Mouse (Mus musculus): ENCODE results near the gene Pitpnm3. TPM values are rescaled to one million over a fixed set of nuclear protein-coding genes. Genes with fewer than 3 reads are reported as not detected.

The Pitpnm3 gene
- polyA plus RNA-seq, 1 experiment from 2014 or later: 0.89 TPM

DNA sequence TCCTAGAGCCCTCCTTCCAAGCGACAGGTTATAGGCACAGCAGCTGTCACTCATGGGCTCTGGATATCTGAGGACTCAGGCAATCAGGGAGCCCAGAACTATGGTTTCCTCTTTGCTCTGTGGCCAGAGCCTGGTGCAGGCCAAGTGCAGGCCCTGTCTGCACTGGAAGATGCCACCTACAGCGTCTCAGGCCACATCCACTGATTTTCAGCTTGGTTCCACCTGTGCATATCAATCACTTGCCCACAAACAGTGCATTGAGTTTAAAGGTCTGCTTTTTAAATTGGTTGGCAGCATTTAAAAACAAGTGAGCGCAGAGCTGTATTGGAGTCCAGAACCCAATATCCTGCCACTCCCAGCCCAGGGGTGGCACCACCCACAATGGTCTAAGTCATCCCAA is 103.0 kb downstream of the Pitpnm3 start:
- H3K4me3 ChIP-seq (ENCODE audit: low read depth, low read length): no peak overlapping the region
- ATAC-seq (ENCODE audit: insufficient read depth) (no peak), DNase-seq (no peak)
- no peaks in the 10 kb centered on the region for H3K36me3 ChIP-seq (ENCODE audit: insufficient read depth)
- TF ChIP-seq CTCF (IDR thresholded peaks at IDR 0.05; ENCODE audit: low read depth): no peak
- H3K9me3 ChIP-seq (ENCODE audit: low read depth, low read length): no peaks in the 10 kb centered on the region
- no peaks in the 10 kb centered on the region for H3K27me3 ChIP-seq (ENCODE audit: insufficient read depth, low read length)
- H3K27ac ChIP-seq (ENCODE audit: low read depth): no peak overlapping the region
- H3K9ac ChIP-seq: no peak overlapping the region
- no peak overlapping the region for H3K4me2 ChIP-seq
- H3K4me1 ChIP-seq (ENCODE audit: insufficient read depth): no peaks in the 10 kb centered on the region
- 80% methylated on average over 3 of the region's 3 CpGs for WGBS

DNA sequence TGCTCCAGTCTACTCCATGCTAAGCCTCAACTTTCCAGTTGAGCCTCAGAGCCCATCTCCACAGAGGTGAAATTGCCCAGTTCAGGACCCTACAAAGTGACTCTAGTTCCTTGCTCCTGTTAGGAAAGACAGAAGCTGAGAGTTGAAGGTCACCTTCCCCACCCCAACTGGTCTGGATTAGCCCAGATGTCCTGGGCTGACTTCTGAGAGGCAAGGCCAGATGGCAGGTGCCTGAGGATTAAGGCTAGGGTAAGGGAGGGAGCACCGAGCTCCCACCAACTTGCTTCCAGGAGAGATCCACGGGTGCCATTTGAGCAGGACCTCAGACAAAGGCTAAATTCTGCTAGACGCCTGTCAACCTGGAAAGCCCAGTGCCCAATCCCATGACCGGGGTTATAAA is 103.5 kb downstream of the Pitpnm3 start:
- no peak for TF ChIP-seq CTCF (IDR thresholded peaks at IDR 0.05; ENCODE audit: low read depth)
- WGBS: 78% methylated on average over 4 of the region's 4 CpGs

GRCm38 (mm10) chr11:72031353-72031752 is 104.2 kb downstream of the Pitpnm3 start:
- Histone ChIP-seq H3K4me1 (ENCODE audit: insufficient read depth) (no peaks in the 10 kb centered on the region), H3K4me2 (no peak overlapping the region), H3K36me3 (ENCODE audit: insufficient read depth) (no peaks in the 10 kb centered on the region), H3K27ac (ENCODE audit: low read depth) (no peak overlapping the region), H3K9ac (no peak overlapping the region), H3K4me3 (ENCODE audit: low read depth, low read length) (no peak overlapping the region), H3K27me3 (ENCODE audit: insufficient read depth, low read length) (no peaks in the 10 kb centered on the region), H3K9me3 (ENCODE audit: low read depth, low read length) (no peaks in the 10 kb centered on the region)
- 84% methylated on average over 7 of the region's 7 CpGs for WGBS
- no peak for DNase-seq
- ATAC-seq (ENCODE audit: insufficient read depth): no peak
- TF ChIP-seq CTCF (IDR thresholded peaks at IDR 0.05; ENCODE audit: low read depth): no peak

More for the DNA sequence above, 103.5 kb downstream of the Pitpnm3 start:
- Histone ChIP-seq H3K27ac (ENCODE audit: low read depth) (no peak overlapping the region), H3K36me3 (ENCODE audit: insufficient read depth) (no peaks in the 10 kb centered on the region), H3K27me3 (ENCODE audit: insufficient read depth, low read length) (no peaks in the 10 kb centered on the region), H3K4me1 (ENCODE audit: insufficient read depth) (no peaks in the 10 kb centered on the region), H3K9ac (no peak overlapping the region), H3K4me2 (no peak overlapping the region), H3K9me3 (ENCODE audit: low read depth, low read length) (no peaks in the 10 kb centered on the region), H3K4me3 (ENCODE audit: low read depth, low read length) (no peak overlapping the region)
- no peak for DNase-seq
- ATAC-seq (ENCODE audit: insufficient read depth): no peak

- peak; percentile 84 for TF ChIP-seq CTCF (IDR thresholded peaks at IDR 0.05; ENCODE audit: low read depth)
- DNase-seq (peak; percentile 74), ATAC-seq (ENCODE audit: insufficient read depth) (peak; percentile 52)
- Histone ChIP-seq H3K36me3 (ENCODE audit: insufficient read depth) (no peaks in the 10 kb centered on the region), H3K9ac (no peak overlapping the region), H3K9me3 (ENCODE audit: low read depth, low read length) (no peaks in the 10 kb centered on the region), H3K27ac (ENCODE audit: low read depth) (no peak overlapping the region), H3K4me1 (ENCODE audit: insufficient read depth) (no peaks in the 10 kb centered on the region), H3K27me3 (ENCODE audit: insufficient read depth, low read length) (no peaks in the 10 kb centered on the region), H3K4me2 (no peak overlapping the region), H3K4me3 (ENCODE audit: low read depth, low read length) (no peak overlapping the region)
- 19% methylated on average over 22 of the region's 23 CpGs for WGBS
These were observed 106.4 kb downstream of the Pitpnm3 start for GRCm38 (mm10) chr11:72029143-72029542.

DNA sequence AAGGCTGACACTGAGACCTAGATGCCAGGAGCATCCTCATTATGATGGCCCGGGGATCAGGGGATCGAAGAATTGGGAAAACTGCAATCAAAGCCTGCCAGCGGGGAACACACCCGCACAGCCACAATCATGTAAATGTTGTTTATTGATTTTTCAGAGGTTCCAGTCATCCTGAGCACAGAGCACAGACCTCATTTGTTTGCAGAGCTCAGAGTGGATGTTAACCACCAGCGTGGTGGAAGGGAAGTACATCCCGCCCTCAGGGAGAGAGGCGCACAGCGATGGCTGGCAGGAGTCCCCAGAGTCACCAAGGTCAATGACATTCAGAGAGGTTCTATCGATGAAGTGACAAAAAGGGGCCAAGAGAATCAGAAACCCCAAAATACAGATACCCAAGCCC is 107.7 kb downstream of the Pitpnm3 start:
- H3K27me3 ChIP-seq (ENCODE audit: insufficient read depth, low read length): no peaks in the 10 kb centered on the region
- H3K27ac ChIP-seq (ENCODE audit: low read depth): no peak overlapping the region
- no peaks in the 10 kb centered on the region for H3K36me3 ChIP-seq (ENCODE audit: insufficient read depth)
- DNase-seq (no peak), ATAC-seq (ENCODE audit: insufficient read depth) (no peak)
- H3K9ac ChIP-seq: no peak overlapping the region
- 78% methylated on average over 9 of the region's 9 CpGs for WGBS
- no peaks in the 10 kb centered on the region for H3K9me3 ChIP-seq (ENCODE audit: low read depth, low read length)
- TF ChIP-seq CTCF (IDR thresholded peaks at IDR 0.05; ENCODE audit: low read depth): no peak
- no peaks in the 10 kb centered on the region for H3K4me1 ChIP-seq (ENCODE audit: insufficient read depth)
- H3K4me3 ChIP-seq (ENCODE audit: low read depth, low read length): no peak overlapping the region
- no peak overlapping the region for H3K4me2 ChIP-seq

GRCm38 (mm10) chr11:72026516-72026915 is 109.1 kb downstream of the Pitpnm3 start:
- H3K27me3 ChIP-seq (ENCODE audit: insufficient read depth, low read length): no peaks in the 10 kb centered on the region
- H3K9me3 ChIP-seq (ENCODE audit: low read depth, low read length): no peaks in the 10 kb centered on the region
- ATAC-seq (ENCODE audit: insufficient read depth) (no peak), DNase-seq (no peak)
- no peak for TF ChIP-seq CTCF (IDR thresholded peaks at IDR 0.05; ENCODE audit: low read depth)
- no peak overlapping the region for H3K4me2 ChIP-seq
- H3K36me3 ChIP-seq (ENCODE audit: insufficient read depth): no peaks in the 10 kb centered on the region
- 88% methylated on average over 9 of the region's 9 CpGs for WGBS
- H3K27ac ChIP-seq (ENCODE audit: low read depth): no peak overlapping the region
- H3K4me3 ChIP-seq (ENCODE audit: low read depth, low read length): no peak overlapping the region
- no peaks in the 10 kb centered on the region for H3K4me1 ChIP-seq (ENCODE audit: insufficient read depth)
- H3K9ac ChIP-seq: no peak overlapping the region

GRCm38 (mm10) chr11:72025843-72026242 is 109.7 kb downstream of the Pitpnm3 start:
- H3K27ac ChIP-seq (ENCODE audit: low read depth): no peak overlapping the region
- peak; percentile 73 for DNase-seq

More at GRCm38 (mm10) chr11:72025843-72026242, 109.7 kb downstream of the Pitpnm3 start:
- ATAC-seq (ENCODE audit: insufficient read depth): no peak
- 36% methylated on average over 5 of the region's 5 CpGs for WGBS
- peak; percentile 54 for TF ChIP-seq CTCF (IDR thresholded peaks at IDR 0.05; ENCODE audit: low read depth)
- H3K4me1 ChIP-seq (ENCODE audit: insufficient read depth): no peaks in the 10 kb centered on the region
- H3K9me3 ChIP-seq (ENCODE audit: low read depth, low read length): no peaks in the 10 kb centered on the region
- H3K4me3 ChIP-seq (ENCODE audit: low read depth, low read length): no peak overlapping the region
- no peak overlapping the region for H3K4me2 ChIP-seq
- H3K9ac ChIP-seq: no peak overlapping the region
- H3K27me3 ChIP-seq (ENCODE audit: insufficient read depth, low read length): no peaks in the 10 kb centered on the region
- no peaks in the 10 kb centered on the region for H3K36me3 ChIP-seq (ENCODE audit: insufficient read depth)

All from lung, embryonic 14.5 days (tissue).